Mouse (Mus musculus): ENCODE measurements around the gene Ccdc130. TPM values are rescaled to one million over a fixed set of nuclear protein-coding genes. Genes with fewer than 3 reads are reported as not detected.
"Not testable (repeated sequence)": the region's sequence is repeated elsewhere in the genome, so short reads cannot be mapped to it uniquely, and the experiment has no call there.

Gene Ccdc130
- polyA plus RNA-seq (2012; ENCODE audit: insufficient read depth, insufficient read length, missing spikeins): 22.8 and 27.3 TPM in 2 replicates

- Histone ChIP-seq H3K4me1 (ENCODE audit: control insufficient read depth, insufficient read depth, low read length) (peaks cover 8% of the 10 kb centered on the region), H3K27ac (ENCODE audit: insufficient read depth, low read depth, low read length) (peak within 1 kb of the TSS; percentile 52)
- no peak for TF ChIP-seq POLR2A (IDR thresholded peaks at IDR 0.05; ENCODE audit: borderline replicate concordance, low read depth, low read length)
- no peak for TF ChIP-seq CTCF (IDR thresholded peaks at IDR 0.05; ENCODE audit: low read depth, low read length)
These were observed at the start of gene Ccdc130 for GRCm38 (mm10) chr8:84269950-84270773. Ccdc130 (minus strand) TSS chr8:84270380.

GRCm38 (mm10) chr8:84308376-84308775 is 38.2 kb upstream of the Ccdc130 start:
- no peak overlapping the region for H3K27ac ChIP-seq (ENCODE audit: insufficient read depth, low read depth, low read length)
- H3K4me1 ChIP-seq (ENCODE audit: control insufficient read depth, insufficient read depth, low read length): peaks cover 11% of the 10 kb centered on the region
- H3K4me3 ChIP-seq (ENCODE audit: insufficient read depth, low read length): no peak overlapping the region
- TF ChIP-seq POLR2A (IDR thresholded peaks at IDR 0.05; ENCODE audit: borderline replicate concordance, low read depth, low read length): no peak
- no peak for TF ChIP-seq CTCF (IDR thresholded peaks at IDR 0.05; ENCODE audit: low read depth, low read length)

More at GRCm38 (mm10) chr8:84269950-84270773, at the start of gene Ccdc130:
- peak within 1 kb of the TSS; percentile 75 for H3K4me3 ChIP-seq (ENCODE audit: insufficient read depth, low read length)

GRCm38 (mm10) chr8:84303951-84304350 is 33.8 kb upstream of the Ccdc130 start:
- no peak overlapping the region for H3K4me3 ChIP-seq (ENCODE audit: insufficient read depth, low read length)
- TF ChIP-seq CTCF (IDR thresholded peaks at IDR 0.05; ENCODE audit: low read depth, low read length) (no peak), POLR2A (IDR thresholded peaks at IDR 0.05; ENCODE audit: borderline replicate concordance, low read depth, low read length) (no peak)
- H3K27ac ChIP-seq (ENCODE audit: insufficient read depth, low read depth, low read length): no peak overlapping the region
- H3K4me1 ChIP-seq (ENCODE audit: control insufficient read depth, insufficient read depth, low read length): peaks cover 3% of the 10 kb centered on the region; the same call in 1 of the 2 replicates

- no peaks in the 10 kb centered on the region for H3K4me1 ChIP-seq (ENCODE audit: control insufficient read depth, insufficient read depth, low read length)
- no peak overlapping the region for H3K27ac ChIP-seq (ENCODE audit: insufficient read depth, low read depth, low read length)
- no peak for TF ChIP-seq CTCF (IDR thresholded peaks at IDR 0.05; ENCODE audit: low read depth, low read length)
- no peak for TF ChIP-seq POLR2A (IDR thresholded peaks at IDR 0.05; ENCODE audit: borderline replicate concordance, low read depth, low read length)
- H3K4me3 ChIP-seq (ENCODE audit: insufficient read depth, low read length): no peak overlapping the region
These were observed 27.0 kb upstream of the Ccdc130 start for GRCm38 (mm10) chr8:84297029-84297785.

GRCm38 (mm10) chr8:84291688-84292087 is 21.5 kb upstream of the Ccdc130 start:
- H3K27ac ChIP-seq (ENCODE audit: insufficient read depth, low read depth, low read length): no peak overlapping the region
- no peaks in the 10 kb centered on the region for H3K4me1 ChIP-seq (ENCODE audit: control insufficient read depth, insufficient read depth, low read length)
- TF ChIP-seq POLR2A (IDR thresholded peaks at IDR 0.05; ENCODE audit: borderline replicate concordance, low read depth, low read length) (no peak), CTCF (IDR thresholded peaks at IDR 0.05; ENCODE audit: low read depth, low read length) (peak; percentile 99)
- H3K4me3 ChIP-seq (ENCODE audit: insufficient read depth, low read length): no peak overlapping the region

- Histone ChIP-seq H3K27ac (ENCODE audit: insufficient read depth, low read depth, low read length) (no peak overlapping the region), H3K4me3 (ENCODE audit: insufficient read depth, low read length) (no peak overlapping the region), H3K4me1 (ENCODE audit: control insufficient read depth, insufficient read depth, low read length) (no peaks in the 10 kb centered on the region)
- TF ChIP-seq CTCF (IDR thresholded peaks at IDR 0.05; ENCODE audit: low read depth, low read length) (no peak), POLR2A (IDR thresholded peaks at IDR 0.05; ENCODE audit: borderline replicate concordance, low read depth, low read length) (no peak)
These were observed 20.9 kb upstream of the Ccdc130 start for GRCm38 (mm10) chr8:84291086-84291485.

- 0 out of 2 replicates have a peak, but pooled peaks have one; percentile 31 for TF ChIP-seq CTCF (IDR thresholded peaks at IDR 0.05; ENCODE audit: low read depth, low read length)
- TF ChIP-seq POLR2A (IDR thresholded peaks at IDR 0.05; ENCODE audit: borderline replicate concordance, low read depth, low read length): no peak
- Histone ChIP-seq H3K4me3 (ENCODE audit: insufficient read depth, low read length) (no peak overlapping the region), H3K27ac (ENCODE audit: insufficient read depth, low read depth, low read length) (no peak overlapping the region), H3K4me1 (ENCODE audit: control insufficient read depth, insufficient read depth, low read length) (peaks cover 5% of the 10 kb centered on the region)
These were observed 18.7 kb upstream of the Ccdc130 start for GRCm38 (mm10) chr8:84288892-84289291.

GRCm38 (mm10) chr8:84285665-84286064 is 15.5 kb upstream of the Ccdc130 start:
- not testable (repeated sequence) for H3K4me1 ChIP-seq (ENCODE audit: control insufficient read depth, insufficient read depth, low read length); H3K4me3 ChIP-seq (ENCODE audit: insufficient read depth, low read length)
- H3K27ac ChIP-seq (ENCODE audit: insufficient read depth, low read depth, low read length): peak overlapping the region; percentile 23; the same call in 1 of the 2 replicates
- peak; percentile 68 for TF ChIP-seq CTCF (IDR thresholded peaks at IDR 0.05; ENCODE audit: low read depth, low read length)

GRCm38 (mm10) chr8:84284608-84285063 is 14.5 kb upstream of the Ccdc130 start:
- TF ChIP-seq POLR2A (IDR thresholded peaks at IDR 0.05; ENCODE audit: borderline replicate concordance, low read depth, low read length) (no peak), CTCF (IDR thresholded peaks at IDR 0.05; ENCODE audit: low read depth, low read length) (no peak)
- Histone ChIP-seq H3K4me1 (ENCODE audit: control insufficient read depth, insufficient read depth, low read length) (peaks cover 5% of the 10 kb centered on the region), H3K27ac (ENCODE audit: insufficient read depth, low read depth, low read length) (peak overlapping the region; percentile 4; the same call in 1 of the 2 replicates), H3K4me3 (ENCODE audit: insufficient read depth, low read length) (no peak overlapping the region)
